In the genomic region with DNA sequence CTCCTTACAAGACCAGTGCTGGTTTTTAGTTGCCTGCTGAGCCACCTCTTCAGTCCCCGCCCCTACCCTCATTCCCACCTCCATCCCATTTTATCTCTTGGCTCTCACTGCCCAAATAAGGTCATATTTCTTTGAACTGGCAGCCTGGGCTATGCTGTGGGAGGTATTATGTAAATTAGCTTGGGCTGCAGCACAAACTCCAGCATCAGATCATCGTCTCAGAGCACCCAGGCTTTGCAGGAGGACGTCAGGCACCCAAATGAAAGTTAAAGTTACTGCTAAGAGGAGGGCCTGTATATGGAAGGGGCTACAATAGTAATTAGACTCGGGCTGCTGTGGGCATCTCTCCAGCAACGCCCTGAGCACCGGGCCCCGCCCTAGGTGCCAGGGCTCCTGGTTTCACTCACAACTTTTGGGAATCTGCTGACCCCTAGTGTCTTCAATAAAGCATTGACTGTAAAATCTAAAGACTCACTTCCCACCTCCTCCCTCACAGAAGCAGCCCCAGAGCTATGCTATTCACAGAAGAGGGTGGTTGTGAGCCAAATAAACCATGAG, we compare ENCODE assay signal across 8 mouse cellular contexts.
DNase-seq lines count a peak whose midpoint lies in the region; ATAC-seq and TF ChIP-seq lines count a peak whose summit lies in the region.

No protein-coding gene starts in this region.

- no peaks in the 10 kb centered on the region for H3K36me3 ChIP-seq in forebrain, postnatal 0 days (ENCODE audit: insufficient read depth)
- no peaks in the 10 kb centered on the region for H3K36me3 ChIP-seq in liver, embryonic 16.5 days (ENCODE audit: control insufficient read depth, insufficient read depth)
- H3K36me3 ChIP-seq in neural tube, embryonic 15.5 days: no peaks in the 10 kb centered on the region

- peak overlapping the region; percentile 96 for H3K4me3 ChIP-seq in cerebellum, adult 2 months (replicated peaks; ENCODE audit: insufficient read depth, low read depth, low read length)
- peak overlapping the region; percentile 10; the same call in 1 of the 2 replicates for H3K4me3 ChIP-seq in forebrain, postnatal 0 days (ENCODE audit: low read depth, low read length)
- H3K4me3 ChIP-seq in liver, embryonic 16.5 days (ENCODE audit: low read depth, low read length): no peak overlapping the region
- peak overlapping the region; percentile 24 for H3K4me3 ChIP-seq in neural tube, embryonic 15.5 days (replicated peaks)

- no peaks in the 10 kb centered on the region for H3K4me1 ChIP-seq in cerebellum, adult 2 months (ENCODE audit: control insufficient read depth, insufficient read depth, low read length)
- H3K4me1 ChIP-seq in forebrain, postnatal 0 days (ENCODE audit: insufficient read depth): peaks cover 13% of the 10 kb centered on the region; the same call in 1 of the 2 replicates
- peaks cover 2% of the 10 kb centered on the region; the same call in 1 of the 2 replicates for H3K4me1 ChIP-seq in liver, embryonic 16.5 days (ENCODE audit: control insufficient read depth, low read depth, low read length)
- H3K4me1 ChIP-seq in neural tube, embryonic 15.5 days: peaks cover 30% of the 10 kb centered on the region

- peak; percentile 85 for DNase-seq in Muller cell, postnatal 12 days (ENCODE audit: inconsistent ontology term)
- peak; percentile 76 to 77 for DNase-seq in cerebellum, adult 2 months
- peak; percentile 76 for DNase-seq in forebrain, postnatal 0 days
- peak; percentile 74 for DNase-seq in heart, postnatal 4 days
- DNase-seq in layer of hippocampus, adult 18-20 months (ENCODE audit: low spot score in 2 of 2): peak; percentile 66 to 84
- DNase-seq in urinary bladder, postnatal 36 days (ENCODE audit: low spot score in 2 of 2): peak; percentile 35 to 42

- H3K27me3 ChIP-seq in cerebellum, adult 2 months (ENCODE audit: control insufficient read depth, insufficient read depth, low read length): no peaks in the 10 kb centered on the region
- no peaks in the 10 kb centered on the region for H3K27me3 ChIP-seq in forebrain, postnatal 0 days (ENCODE audit: insufficient read depth, low read length)
- H3K27me3 ChIP-seq in liver, embryonic 16.5 days (ENCODE audit: control insufficient read depth, insufficient read depth, low read depth, low read length): no peaks in the 10 kb centered on the region
- H3K27me3 ChIP-seq in neural tube, embryonic 15.5 days (replicated peaks): no peaks in the 10 kb centered on the region

- H3K9me3 ChIP-seq in forebrain, postnatal 0 days (ENCODE audit: low read length): no peaks in the 10 kb centered on the region
- H3K9me3 ChIP-seq in liver, embryonic 16.5 days (replicated peaks; ENCODE audit: control insufficient read depth, low read length): no peaks in the 10 kb centered on the region
- H3K9me3 ChIP-seq in neural tube, embryonic 15.5 days (replicated peaks): no peaks in the 10 kb centered on the region

- peak; percentile 76 for ATAC-seq in forebrain, postnatal 0 days
- peak; percentile 54 for ATAC-seq in liver, embryonic 16.5 days (ENCODE audit: low read depth)
- peak; percentile 75 for ATAC-seq in neural tube, embryonic 15.5 days (ENCODE audit: low FRiP score)

- H3K9ac ChIP-seq in forebrain, postnatal 0 days: no peak overlapping the region
- no peak overlapping the region for H3K9ac ChIP-seq in liver, embryonic 16.5 days (ENCODE audit: low read depth, low read length)
- H3K9ac ChIP-seq in neural tube, embryonic 15.5 days (replicated peaks): 0 out of 2 replicates have a peak overlapping the region, but pooled peaks have one; percentile 7

- TF ChIP-seq CTCF in cerebellum, adult 2 months (IDR thresholded peaks at IDR 0.05; ENCODE audit: borderline replicate concordance, insufficient read depth, low read depth, low read length): peak; percentile 79
- peak; percentile 69 for TF ChIP-seq CTCF in forebrain, postnatal 0 days (IDR thresholded peaks at IDR 0.05; ENCODE audit: low read depth)

- TF ChIP-seq POLR2A in cerebellum, adult 2 months (IDR thresholded peaks at IDR 0.05; ENCODE audit: borderline replicate concordance, insufficient read depth, low read length): no peak

- peak overlapping the region; percentile 41 for H3K4me2 ChIP-seq in forebrain, postnatal 0 days (ENCODE audit: low read depth)
- 0 out of 2 replicates have a peak overlapping the region, but pooled peaks have one; percentile 24 for H3K4me2 ChIP-seq in liver, embryonic 16.5 days (ENCODE audit: low read depth, low read length)
- peak overlapping the region; percentile 52 for H3K4me2 ChIP-seq in neural tube, embryonic 15.5 days

- 6% methylated on average over 7 of the region's 7 CpGs for WGBS in cerebellum, adult 2 months
- 5% methylated on average over 7 of the region's 7 CpGs for WGBS in forebrain, postnatal 0 days
- WGBS in liver, embryonic 16.5 days (ENCODE audit: insufficient replicate concordance): 3% methylated on average over 7 of the region's 7 CpGs
- 5% methylated on average over 7 of the region's 7 CpGs for WGBS in neural tube, embryonic 15.5 days

- H3K27ac ChIP-seq in cerebellum, adult 2 months (ENCODE audit: insufficient read depth, low read length): no peak overlapping the region
- no peak overlapping the region for H3K27ac ChIP-seq in forebrain, postnatal 0 days (ENCODE audit: low read depth, low read length)
- H3K27ac ChIP-seq in liver, embryonic 16.5 days (ENCODE audit: low read length): no peak overlapping the region
- no peak overlapping the region; the same call in 1 of the 2 replicates for H3K27ac ChIP-seq in neural tube, embryonic 15.5 days (replicated peaks)
